Mouse (Mus musculus) brain, embryonic 18.5 days (tissue): ENCODE data around the gene Mt2.

ENCODE experiments used
- DNase-seq: peaks from one replicate; pipeline ENCODE4 v3.0.0-alpha.2; 2012; ENCODE audit warnings: low read depth, low spot score

Gene Mt2

DNA sequence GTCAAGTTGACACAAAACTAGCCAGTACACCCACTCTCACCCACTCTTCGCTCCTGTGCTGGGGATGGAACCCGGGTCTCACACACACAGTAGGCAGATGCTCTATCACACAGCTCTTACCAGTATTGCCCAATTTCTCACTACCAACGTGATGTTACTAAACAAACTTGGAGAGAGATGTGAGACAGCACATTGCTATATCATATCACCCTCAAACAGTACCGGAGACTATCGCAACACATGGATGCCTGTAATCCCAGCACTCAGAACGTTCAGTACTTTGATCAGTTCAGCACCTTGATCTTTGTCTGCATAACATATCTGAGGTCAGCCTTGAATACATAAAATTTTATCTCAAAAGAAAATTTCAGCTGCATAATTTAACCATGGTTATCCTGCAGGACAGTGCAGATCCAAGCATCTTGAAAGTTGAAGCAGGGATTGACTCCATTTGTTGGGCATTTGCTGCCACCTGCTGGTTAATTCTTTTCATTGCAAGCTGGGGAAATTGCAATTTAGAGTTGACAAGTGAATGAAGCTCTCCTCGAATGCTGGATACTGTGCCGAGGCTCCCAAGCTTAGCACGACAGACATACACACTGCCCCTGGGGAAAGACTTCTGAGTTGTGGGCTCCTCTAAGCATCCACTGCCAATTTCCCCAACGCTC lies 26.9 kb downstream of the Mt2 start:
- peak; percentile 52 for DNase-seq

DNA sequence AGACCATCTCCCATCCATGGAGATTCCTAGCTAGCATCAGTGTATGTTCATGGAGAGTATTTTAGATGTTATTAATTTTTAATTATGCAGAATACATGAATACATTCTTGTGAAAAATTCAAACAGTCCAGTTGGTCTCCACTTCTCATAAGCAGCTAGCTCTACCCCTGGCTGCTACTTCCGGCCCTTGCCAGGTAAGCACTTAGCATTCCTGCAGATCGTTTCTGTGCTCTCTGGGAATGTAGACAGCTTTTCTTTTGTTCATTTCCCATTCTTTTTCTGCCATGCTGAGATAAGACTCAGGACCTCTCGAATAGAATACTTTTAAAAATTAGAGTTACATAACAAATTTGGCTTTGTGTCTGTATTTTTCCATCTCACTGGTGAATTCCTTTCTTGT lies 31.6 kb downstream of the Mt2 start:
- no peak for DNase-seq

GRCm38 (mm10) chr8:94205736-94206135 lies 33.3 kb downstream of the Mt2 start:
- no peak for DNase-seq

DNA sequence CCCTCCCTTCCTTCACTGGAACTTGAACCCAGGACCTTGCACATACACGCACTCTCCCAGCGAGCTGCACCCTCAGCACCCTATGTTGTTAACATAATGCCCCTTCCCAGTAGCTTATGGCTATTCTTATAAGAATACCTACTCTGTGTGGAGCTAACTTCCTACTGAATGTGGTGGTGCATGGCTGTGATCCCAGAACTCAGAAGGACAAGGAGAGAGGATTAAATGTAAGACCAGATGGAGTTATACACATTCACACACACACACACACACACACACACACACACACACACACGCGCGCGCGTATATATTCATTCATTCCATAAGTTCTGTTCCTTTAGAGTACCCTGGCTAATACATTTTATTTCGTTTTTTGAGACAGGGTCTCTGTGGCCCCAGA lies 33.8 kb downstream of the Mt2 start:
- DNase-seq: no peak

- DNase-seq: no peak
Measured at GRCm38 (mm10) chr8:94207491-94207890, 35.0 kb downstream of the Mt2 start.

DNA sequence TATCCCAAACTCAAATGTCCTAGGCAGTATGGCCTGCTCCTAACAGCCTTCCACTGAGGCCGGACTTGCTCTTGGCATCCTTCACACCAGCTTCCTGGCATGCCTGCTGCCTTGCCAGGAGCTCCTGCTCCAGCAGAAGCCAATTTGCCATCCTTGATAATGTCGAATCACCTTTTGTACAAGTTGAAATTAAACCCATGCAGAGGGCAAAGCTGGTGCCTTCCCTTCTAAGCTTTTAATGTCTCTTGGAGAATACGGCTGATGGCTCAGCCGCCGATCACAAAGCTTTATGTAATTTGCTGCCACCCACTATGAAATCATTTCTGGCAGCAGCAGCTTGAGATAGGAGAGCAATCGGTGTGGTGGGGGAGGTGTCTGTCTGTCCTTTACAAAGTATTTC lies 37.2 kb downstream of the Mt2 start:
- no peak for DNase-seq

DNA sequence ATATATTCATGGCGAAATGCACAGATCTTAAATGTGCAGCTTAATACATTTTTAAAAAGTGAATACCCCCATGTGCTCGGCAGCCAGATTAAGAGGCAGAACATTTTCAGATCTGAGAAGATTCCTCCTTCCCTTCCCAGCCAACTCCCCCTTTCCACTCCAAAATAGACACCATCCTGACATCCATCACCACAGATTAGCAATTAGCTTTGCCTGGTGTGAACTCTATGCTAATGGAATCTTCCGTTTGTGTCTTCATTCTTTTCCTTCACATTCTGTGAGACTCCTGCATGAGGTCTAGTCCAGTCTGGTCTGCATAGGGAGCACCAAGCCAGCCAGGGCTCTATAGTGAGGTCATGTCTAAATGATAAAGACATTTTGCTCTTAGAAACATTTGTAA lies 37.8 kb downstream of the Mt2 start:
- no peak for DNase-seq

GRCm38 (mm10) chr8:94213819-94214218 lies 41.4 kb downstream of the Mt2 start:
- no peak for DNase-seq

- peak; percentile 94 for DNase-seq
Measured at GRCm38 (mm10) chr8:94214252-94215173, 42.0 kb downstream of the Mt2 start, which contains the start of gene Nup93. TSS of gene Nup93 (plus strand) at chr8:94214564.
